Mouse (Mus musculus) ZHBTc4 (cell line): ENCODE data around the gene Nup210l.

Source experiments
- DNase-seq: peaks from one replicate; pipeline ENCODE4 v3.0.0-alpha.2; 2011; ENCODE audit warnings: low read depth, low spot score

Nup210l gene

DNA sequence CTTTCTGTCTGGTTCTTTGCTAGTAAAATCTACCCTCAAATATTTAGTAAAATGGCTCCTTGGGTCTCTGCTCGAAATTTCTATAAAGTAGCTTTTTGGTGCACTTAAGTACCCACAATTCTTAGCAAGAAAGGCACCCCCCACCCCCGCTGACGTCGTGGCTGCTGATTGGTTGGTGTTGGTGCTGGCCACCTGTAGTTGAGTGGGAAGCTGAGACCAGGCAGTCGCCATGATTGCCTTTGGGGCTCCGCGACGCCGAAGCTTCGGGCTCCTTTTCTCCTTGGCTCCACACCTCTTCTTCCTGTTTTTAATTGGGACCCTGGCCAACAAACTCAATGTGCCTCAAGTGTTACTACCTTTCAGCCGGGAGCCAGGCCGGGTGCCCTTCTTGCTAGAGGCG lies at the start of gene Nup210l:
Gene Nup210l, plus strand, starts transcription at position 195 of the 400 bp plus-strand sequence.
- peak; percentile 59 for DNase-seq

DNA sequence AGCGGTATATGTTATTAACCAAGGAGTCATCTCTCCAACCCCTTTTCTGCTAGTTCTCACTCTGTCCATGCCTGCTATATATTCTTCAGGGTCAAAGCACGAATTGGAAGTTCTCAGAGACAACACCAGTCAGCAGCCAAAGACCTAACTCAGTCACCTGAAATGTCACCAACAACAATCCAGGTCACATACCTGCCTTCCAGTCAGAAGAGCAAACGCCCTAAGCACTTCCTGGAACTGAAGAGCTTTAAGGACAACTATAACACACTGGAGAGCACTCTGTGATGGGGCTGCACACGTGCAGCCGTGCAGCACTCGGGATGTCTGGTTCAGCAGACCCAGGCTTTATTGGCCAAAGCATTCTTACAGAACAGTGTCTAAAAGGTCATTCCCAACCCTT lies 42.4 kb upstream of the Nup210l start:
- no peak for DNase-seq

DNA sequence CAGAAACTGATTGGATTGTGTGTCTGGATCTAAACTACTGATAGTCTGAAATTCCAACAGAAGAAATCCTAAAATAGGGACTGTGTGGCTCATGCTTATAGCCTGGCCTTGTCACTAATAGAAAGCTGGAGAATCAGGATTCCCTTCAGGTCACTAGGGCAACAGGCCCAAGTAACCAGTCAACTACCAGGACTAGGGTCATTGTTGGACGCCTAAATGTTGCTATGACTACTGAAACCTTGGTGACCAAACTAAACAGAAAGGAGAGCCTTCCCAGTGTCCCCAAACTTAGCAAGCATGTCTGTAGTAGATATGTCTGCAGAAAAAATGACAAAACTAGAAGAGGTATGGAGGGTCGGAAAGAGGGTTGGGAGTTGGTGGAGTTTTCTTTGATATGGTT lies 41.4 kb upstream of the Nup210l start:
- no peak for DNase-seq

DNA sequence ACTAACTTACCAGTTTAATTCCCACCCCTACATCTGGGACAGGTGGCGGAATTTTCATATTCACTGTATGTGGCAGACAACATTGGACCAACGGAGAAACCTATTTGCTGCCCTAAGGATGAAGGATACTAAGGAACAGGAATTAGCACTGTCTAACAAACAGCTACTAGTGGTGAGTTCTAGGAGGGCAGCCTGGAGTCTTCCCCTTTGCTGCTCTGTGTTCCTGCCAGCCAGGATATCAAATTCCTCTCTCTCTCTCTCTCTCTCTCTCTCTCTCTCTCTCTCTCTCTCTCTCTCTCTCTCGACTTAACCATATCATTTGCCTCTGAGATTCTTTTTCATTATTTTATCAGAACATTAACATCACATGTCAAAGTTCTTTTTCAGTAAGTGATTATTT lies 39.5 kb upstream of the Nup210l start:
- no peak for DNase-seq

DNA sequence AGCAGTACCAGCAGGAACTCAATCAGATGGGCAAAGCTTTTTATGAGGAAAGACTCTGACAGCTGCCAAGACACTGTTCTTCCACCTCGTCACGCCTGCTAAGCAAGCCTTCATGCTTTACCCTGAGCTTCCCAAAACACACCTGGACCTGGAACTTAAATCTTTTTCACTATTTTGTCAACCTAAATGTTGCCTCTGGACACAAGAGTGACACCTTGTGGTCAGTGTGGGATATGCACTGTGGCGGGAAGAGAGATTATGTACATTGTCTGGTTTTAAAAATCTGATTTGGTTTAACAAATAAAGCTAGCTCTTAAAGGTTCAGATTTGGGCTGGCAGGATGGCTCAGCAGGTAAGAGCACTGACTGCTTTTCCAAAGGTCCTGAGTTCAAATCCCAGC lies 38.4 kb upstream of the Nup210l start:
- peak; percentile 77 for DNase-seq

DNA sequence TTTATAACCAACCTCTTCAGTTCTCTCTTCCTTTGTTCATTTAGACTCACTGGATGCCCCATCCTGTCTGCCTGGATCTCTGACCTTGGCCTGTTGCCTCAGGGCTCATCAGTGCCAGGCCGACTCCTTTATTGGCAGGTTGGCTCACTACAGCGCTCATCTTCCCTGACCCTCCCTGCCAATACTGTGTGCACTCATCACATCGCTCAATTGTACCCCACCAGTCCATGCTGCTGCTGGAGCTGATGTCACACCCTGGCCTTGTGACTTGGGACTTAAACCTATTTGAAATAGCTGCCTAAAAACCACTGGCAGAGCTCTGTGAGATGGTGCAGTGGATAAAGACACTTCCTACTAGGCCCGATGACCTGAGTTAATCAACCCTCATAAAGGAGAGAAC lies 36.1 kb upstream of the Nup210l start:
- DNase-seq, result no peak

DNA sequence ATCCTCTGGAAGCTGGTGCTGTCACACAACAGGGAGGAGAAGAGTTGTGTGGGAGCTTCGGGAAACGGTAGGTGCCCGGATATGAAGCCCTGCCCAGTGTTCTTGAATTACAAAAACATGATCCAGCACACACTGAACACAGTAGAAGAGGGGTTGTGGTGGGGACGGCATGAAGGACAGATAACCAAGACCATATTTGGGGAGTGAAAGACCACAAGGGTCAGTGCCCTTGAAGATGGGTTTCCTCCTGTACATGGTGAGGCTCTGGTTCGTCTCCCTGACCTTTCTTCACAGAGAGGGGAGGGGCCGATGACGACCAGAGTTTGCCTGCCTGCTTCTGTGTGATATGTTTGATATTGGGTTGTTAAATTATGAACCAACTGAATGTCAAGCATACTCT lies 34.2 kb upstream of the Nup210l start:
- no peak for DNase-seq

DNA sequence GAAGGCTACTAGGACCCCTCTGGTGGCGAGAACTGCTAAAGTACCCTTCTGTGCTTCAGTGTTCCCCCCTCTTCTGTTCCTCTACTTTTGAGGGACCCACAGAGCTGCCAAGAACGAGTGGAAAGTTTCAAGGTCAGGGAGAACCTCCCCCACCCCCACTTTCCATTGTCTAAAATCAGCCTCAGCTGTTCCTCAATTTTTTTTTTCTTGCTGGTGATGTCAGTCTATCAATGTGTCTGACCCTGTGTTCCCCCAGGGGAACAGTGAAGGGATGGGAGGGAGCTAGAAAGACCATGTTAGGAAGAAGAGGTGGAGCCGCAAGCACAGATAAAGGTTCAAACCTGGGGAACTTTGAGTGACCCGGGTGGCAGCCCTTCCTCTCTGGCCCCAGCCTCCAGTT lies 31.6 kb upstream of the Nup210l start, which contains the start of gene Tpm3:
Gene Tpm3, plus strand, starts transcription at position 356 of the 400 bp plus-strand sequence.
- DNase-seq, result no peak

DNA sequence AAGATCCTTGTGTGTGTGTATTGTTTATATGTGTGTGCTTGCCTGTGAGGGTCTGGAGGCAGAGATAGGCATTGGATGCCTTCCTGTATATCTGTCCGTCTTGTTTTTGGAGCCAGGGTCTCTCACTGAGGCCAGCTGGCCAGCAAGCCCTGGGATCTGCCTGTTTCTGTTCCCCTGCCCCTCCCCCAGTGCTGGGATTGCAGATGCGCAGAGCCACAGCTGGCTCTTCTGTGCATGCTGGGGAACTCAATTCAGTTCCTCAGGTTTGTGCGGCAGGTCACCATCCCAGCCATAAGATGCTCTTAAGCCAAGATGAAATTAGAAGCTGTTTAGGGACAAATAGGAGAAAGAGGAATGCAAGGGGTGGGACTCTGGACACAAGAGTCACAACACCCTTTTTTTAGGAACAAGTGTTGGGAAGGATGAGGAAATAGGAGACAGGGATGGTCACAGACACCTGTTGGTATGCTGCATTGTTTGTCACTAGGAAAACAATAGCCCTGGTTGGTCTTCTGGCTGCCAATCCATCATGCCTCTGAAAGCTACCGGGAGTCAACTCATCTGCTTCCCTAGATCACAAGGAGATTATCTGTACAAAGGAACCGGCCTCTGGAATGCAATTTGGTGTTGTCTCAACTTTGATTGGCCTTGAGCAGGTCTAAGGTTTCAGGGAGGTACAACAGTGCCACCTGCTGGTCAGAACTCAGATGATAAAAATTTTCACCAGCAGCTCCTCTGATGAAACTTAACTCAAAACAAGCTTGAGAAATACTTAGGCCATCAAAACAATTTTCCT lies 26.8 kb upstream of the Nup210l start:
- DNase-seq, result peak; percentile 96

DNA sequence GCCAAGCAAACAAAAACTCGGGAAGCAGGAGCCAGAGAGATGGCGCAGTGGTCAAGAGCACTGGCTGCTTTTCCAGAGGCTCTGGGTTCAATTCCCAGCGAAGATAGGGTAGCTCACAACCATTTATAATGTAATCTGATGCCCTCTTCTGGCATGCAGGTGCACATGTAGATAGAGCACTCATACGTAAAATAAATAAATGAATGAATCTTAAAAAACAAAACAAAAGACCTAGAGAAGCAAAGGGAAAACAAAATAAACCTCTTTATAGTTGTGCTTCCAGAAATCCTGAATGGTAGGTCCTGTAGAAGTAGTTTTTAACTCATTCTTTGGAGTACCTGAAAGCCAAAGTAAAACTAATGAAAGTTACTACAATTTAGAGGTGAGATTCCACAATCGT lies 25.7 kb upstream of the Nup210l start:
- DNase-seq, result no peak

DNA sequence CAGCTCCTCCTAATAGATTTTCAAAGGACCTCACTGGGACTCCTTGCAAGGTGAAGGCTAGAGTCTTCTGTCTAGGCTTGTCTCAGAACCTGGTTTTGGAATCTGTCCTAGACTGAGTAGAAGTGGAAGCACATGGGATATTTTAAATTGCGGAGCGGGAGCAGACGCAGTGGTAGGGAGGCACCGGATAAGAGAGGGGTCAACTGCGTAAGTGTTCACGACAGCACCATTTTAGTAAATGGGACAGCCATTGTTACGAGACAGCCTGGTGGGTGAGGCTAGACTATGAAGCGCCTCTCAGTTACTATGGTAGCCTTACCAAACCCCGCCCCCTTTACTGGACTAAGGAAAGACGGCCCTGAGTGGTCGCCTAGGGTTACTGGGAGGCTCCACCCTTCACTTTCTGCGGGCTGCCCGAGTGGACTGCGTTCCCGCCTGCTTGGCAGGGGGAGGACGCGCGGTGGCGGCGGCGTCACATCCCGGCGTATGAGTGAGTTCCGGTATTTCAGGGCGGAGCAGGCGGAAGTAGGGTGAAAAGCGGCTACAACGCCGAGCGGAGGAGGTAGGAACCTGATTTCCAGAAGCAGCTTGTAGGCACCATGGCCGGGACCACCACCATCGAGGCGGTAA lies 24.7 kb upstream of the Nup210l start:
- peak; percentile 100 for DNase-seq

DNA sequence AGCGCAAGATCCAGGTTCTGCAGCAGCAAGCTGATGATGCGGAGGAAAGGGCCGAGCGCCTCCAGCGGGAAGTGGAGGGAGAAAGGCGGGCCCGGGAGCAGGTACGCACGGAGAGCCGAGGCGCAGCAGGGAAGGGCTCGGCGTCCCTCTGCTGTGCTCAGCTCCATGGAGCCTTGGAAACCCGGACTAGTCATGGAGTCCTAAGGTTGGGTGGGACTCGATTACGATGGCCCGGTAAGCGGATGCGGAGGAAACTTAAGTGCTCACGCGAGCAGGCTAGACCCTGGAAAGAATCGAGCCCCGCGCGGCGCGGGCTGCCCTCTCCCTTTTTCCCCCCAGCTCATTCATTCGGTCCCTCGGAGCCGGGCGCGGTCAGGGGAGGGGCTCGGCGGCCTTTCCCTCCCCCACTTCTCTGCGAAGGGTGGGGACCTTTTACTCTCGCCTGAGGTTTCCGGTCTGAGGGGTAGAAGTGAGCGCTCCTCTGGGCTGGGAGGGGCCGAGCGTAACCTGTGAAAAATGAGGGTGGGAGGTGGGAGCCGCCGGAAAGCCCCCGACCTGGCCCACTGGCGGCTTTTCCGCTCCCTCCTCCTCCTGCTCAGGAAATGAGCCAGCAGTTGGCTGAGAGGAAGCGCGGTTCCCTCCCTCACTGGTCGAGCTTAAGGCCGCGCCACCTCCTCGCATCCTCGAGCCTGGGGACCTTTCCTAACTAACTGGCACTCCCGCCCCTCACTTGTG lies 24.0 kb upstream of the Nup210l start:
- DNase-seq, result peak; percentile 97

DNA sequence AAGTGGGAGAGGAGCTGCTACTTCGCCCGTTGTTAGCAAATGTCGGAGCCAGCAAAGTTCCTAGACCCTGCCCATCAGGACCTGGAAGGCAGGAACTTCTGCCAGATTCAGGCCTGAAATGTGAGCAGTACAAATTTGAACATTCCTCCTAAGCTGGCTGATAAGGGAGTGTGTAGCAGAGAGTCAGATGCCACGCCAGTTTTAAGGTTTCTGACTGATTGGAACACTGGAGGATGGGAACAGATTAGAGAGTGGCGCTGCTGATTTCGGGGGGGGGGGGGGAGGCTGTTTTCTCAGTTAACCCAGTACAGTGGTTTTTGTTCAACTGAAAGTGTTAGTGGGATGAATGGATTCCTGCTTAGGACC lies 23.5 kb upstream of the Nup210l start:
- DNase-seq, result no peak

DNA sequence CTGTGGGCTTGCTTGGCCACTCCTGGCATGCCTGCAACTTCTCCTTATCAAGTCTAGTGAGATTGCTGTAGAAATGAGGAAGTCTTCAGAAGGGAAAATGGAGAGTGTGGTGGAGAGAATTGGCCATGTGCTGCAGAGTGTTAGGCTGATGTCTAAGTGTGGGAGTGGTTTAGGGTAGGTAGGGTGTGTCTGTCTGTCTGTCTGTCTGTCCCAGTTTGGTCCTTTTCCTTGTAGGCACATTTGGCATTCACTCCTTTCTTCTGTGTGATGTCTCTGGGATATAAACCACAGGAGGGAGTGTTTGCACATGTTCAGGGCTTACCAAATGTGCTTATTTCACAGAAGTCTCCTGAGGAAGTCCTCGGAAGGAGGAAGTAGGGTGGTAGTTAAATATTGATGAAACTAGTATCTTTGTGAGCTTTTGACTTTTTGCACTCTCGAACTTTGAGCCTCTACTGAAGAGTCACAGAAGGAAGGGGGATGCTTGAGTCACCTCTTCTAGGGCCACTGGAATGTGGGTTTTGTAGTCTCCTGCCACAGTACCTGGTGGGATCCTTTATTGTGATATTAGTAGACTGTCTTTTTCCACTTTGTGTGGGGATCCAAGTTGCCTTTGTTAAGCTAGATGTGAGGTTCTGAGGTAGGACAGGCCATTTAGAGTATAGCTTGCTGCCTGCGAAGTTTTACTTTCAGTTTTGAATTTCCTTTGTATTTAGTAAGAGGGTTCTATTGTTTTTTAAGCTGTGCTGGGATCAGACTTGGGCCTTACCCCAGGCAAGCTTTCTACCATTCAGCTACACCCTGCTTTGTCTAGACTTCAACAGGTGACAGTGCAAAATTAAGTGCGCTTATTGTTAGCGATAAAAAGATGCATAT lies 22.3 kb upstream of the Nup210l start:
- DNase-seq, result peak; percentile 45

DNA sequence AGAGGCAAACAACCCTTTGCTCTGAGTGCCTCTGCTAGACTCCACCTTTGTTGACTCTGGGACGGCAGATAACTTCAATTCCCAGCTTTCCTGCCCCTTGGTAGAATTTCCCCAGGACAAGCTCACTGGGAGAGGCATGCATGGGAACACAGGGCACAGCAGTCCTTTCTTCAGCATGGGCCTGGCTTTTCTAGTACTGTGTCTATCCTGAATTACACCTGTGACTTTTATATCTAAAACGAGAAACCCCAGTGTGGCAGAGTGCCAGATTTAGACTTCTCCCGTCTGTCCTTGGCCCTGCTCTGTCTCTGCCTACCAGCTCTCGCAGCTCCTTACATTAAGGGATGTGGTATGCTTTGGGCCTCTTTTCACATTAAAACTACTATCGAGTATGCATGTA lies 20.9 kb upstream of the Nup210l start:
- DNase-seq, result no peak

DNA sequence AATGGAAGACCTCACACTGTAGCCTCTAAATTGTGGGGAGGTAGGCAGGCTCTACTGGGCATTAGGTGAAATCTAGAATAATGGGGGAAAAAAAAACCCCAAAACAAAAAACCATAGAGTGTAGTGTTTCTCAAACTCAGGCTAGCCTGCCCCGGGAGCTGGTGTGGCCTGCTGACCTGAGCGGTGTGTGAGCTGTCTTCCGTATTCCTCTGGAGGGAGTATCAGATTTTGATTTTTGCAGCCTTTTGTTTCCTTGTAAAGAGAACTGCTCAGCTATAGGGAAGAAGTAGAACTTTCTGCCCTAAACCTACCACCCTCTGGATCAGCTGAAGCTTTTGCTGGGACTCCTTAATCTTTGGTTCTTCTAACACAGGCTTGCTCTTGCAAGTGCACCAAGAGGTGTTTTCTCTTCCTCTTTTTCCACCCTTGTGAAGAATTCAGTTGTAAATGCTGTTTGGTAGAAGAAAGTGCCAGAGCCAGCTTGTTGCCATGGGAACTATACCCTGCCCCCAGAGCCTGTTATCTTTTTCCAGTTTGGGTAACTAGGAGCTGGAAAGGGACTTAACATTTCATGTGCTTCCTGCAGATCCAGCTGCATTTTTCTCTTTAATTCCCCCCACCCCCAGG lies 20.1 kb upstream of the Nup210l start:
- DNase-seq, result no peak

DNA sequence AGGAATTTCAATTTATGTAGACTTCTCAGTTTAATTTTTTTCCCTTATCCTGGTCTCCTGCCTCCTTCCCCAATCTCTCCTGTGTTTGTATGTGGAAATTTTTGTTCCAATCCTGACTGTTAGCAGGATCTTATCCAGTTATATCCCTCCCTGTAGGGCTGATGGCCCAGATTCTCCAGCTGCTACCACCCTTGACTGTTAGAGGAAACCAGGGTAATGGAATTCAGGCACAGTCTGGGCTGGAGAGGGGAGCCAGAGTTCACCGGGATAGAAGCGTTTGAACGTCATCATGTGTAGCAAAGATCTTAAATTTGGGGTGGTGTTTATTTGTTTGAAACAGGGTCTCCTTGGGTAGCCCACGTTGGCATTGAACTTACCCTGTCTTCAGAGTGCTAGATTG lies 19.1 kb upstream of the Nup210l start:
- DNase-seq, result no peak

DNA sequence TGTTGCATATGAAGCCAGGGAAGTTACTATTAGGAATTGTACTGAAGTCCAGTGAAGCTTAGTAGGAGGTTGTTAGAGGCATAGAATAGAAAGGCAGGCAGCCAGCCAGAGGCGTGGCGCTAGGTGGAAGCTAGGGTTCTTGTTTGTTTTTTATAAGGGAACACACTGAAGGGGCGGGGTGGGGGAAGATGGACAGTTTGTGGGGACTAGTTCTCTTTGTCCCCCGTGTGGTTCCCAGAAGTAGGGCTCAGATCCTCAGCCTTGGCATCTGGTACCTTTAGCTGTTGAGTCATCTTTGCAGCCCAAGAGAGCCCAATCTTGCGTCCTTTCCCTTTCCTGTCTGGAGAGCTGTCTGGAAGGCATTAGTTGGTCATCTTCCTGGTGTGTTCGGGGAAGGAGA lies 18.7 kb upstream of the Nup210l start:
- no peak for DNase-seq

DNA sequence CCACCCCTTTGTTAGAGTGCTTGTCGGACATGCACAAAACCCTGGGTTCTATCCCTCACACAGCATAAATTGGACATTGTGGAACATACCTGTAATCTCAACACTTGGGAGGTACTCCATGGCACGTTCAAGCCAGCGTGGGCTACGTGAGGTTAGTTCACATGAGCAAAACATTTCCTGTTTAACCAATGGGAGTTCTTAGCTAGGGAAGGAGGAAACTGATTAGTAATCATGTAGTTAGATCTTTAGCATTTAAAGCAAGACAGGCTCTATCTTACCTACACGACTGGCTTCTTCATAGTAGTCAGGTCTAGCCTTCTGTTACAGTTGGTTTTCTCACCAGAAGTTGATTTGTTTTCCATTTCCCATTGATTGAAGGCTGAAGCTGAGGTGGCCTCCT lies 17.9 kb upstream of the Nup210l start:
- no peak for DNase-seq

DNA sequence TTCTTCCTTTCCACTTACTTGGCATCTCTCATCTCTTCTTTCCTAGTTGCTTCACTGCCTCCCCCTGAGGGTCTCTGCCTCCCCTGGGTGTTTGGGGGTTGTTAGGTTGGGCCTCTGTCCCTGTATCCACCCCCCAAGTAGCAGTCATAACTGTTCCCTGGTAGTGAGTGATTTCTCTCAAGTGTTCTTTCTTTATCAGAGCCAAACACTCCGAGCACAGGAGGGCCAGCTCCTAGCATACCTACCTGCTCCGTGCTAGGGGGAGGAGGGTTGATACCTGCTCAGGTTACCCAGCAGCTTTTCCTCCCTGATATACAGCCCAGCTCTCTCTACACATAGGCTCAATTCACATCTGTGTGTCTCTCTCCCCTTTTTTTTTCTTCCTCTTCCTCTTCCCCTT lies 15.3 kb upstream of the Nup210l start:
- no peak for DNase-seq

DNA sequence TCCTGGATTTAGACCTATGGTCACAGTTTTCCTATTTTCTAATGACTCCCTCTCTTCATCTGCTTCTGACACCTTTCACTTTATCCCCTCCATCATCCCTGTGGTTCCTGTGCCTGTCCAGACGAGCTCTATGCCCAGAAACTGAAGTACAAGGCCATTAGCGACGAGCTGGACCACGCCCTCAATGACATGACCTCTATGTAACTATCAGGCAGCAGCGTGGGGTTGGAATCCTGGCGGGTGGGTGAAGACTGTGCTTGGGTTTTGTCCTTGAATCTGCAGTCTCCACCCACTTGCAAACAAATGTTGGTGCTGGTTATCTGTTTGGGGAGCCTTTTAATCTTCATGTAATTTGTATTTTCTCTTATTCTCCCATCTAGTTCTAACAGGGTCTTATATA lies 13.0 kb upstream of the Nup210l start:
- peak; percentile 81 for DNase-seq
